Mouse (Mus musculus) cerebellum, adult 8-10 months (tissue): Measurements from ENCODE around the gene Mast1.
"Not testable (repeated sequence)": the region's sequence is repeated elsewhere in the genome, so short reads cannot be mapped to it uniquely, and the experiment has no call there.

Experiments
- DNase-seq: peaks from one replicate; pipeline ENCODE4 v3.0.0; 2022

Mast1 gene

DNA sequence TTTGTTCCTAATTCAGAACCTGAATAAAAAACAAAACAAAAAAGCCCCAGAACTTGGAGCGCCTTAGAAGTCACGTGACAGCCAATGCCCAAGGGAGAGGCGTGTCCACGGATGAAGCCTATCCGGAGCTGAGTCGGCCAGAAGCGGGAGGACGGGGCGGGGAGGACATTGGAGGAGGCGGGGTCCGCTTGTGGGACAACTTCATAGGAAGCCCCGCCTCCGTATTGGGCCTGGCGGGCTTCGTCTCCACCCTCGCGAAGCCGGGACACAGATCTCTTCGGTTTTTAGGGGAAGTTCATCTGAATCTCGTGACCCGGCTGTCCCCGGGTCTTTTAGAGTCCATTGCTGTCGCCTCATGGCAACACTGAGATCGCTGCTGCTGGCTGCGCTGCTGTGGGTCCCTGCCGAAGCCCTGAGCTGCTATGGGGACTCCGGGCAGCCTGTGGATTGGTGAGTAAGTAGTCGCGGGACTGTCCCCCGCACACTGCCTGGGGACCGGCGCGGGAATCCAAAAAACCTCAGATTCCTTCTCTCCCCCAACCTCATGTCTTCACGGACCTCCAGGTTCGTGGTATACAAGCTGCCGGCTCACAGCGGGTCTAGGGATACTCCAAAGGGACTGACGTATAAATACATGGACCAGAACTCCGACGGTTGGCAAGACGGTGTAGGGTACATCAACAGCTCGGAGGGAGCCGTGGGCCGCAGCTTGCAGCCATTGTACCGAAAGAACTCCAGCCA lies 28.6 kb downstream of the Mast1 start, which contains the start of gene Dnase2a:
Gene Dnase2a, plus strand, starts transcription at position 140 of the 741 bp plus-strand sequence.
- DNase-seq, result peak; percentile 77

DNA sequence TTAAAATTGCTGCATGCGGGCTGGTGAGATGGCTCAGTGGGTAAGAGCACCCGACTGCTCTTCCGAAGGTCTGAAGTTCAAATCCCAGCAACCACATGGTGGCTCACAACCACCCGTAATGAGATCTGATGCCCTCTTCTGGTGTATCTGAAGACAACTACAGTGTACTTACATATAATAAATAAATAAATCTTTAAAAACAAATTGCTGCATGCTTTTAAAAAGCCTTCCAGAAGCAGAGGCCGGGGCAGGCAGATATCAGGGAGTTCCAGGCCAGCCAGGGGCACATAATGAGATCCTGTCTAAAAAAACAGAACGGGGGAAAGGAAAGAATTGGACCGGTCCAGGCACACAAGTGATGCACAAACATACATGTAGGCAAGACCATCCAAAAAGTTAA lies 29.2 kb downstream of the Mast1 start:
- not testable (repeated sequence) for DNase-seq

DNA sequence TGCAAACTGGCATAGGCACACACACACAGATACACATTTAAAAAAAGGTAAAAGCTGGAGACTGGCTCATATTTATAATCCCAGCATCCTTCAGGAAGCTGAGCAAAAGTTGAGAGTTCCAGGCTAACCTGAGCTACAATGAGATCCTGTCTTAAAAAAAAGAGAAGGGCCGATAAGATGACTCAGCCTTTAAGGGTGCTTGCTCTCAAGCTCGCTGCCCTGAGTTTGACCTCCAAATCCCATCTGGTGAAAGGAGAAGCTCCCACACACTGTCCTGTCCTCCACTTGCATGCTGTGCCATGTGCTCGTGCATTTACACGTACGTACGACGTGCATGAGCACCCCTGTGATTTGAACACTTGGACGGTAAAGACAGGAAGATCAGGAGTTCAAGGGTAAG lies 29.7 kb downstream of the Mast1 start:
- DNase-seq, result no peak

DNA sequence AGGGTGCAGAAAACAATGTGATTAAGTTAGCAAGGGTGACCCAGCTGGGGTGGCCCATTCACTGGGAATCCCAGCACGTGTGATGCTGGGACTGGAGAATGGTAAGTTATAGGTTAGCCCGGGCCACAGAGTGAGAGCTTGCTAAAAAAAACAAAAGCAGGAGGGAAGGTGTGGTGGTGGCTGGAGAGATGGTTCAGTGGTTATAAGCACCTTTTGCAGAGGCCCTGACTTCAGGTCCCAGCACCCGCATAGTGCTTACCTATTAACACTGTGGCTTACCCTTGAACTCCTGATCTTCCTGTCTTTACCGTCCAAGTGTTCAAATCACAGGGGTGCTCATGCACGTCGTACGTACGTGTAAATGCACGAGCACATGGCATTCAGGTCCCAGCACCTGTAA lies 30.1 kb downstream of the Mast1 start:
- DNase-seq, result no peak

DNA sequence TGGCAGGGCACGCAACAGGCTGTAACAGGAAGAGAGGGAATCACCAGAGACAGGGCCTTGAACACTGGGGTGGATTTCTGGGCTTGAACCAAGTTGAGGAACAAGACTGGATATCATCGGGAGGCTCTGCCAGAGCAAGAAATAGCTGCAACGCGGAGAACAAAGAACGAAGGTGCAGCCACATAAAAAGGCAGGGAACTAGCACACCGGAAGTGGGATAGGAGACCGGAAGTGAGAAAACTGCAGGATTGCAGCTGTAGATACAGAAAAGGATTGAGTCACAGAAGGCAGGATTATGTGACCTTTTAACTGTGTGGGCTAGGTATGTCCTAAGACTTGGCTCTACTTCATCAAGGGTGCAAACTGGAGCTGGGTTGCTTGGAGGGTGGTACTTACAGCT lies 32.8 kb downstream of the Mast1 start:
- DNase-seq, result no peak

DNA sequence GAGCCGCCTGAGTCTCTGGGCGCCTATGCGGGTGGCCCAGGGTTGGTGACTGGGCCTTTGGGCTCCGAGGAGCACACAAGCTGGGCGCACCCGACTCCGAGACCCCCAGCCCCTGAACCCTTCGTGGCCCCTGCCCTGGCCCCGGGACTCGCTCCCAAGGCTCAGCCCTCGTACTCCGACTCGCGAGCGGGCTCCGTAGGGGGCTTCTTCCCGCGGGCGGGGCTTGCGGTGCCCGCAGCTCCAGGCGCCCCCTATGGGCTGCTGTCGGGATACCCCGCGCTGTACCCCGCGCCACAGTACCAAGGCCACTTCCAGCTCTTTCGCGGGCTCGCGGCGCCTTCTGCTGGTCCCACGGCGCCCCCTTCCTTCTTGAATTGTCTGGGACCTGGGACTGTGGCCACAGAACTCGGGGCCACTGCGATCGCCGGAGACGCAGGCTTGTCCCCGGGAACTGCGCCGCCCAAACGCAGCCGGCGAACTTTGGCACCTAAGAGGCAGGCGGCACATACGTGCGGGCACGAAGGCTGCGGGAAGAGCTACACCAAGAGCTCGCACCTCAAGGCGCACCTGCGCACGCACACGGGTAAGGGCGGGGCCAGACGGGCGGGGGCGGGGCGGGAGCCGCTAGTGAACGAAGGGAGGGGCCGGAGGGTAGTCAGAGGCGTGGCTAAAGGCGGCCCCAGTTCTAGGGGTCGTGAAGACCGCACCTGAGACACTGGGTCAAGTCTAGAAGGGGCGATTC lies 34.1 kb downstream of the Mast1 start:
- DNase-seq, result peak; percentile 97

DNA sequence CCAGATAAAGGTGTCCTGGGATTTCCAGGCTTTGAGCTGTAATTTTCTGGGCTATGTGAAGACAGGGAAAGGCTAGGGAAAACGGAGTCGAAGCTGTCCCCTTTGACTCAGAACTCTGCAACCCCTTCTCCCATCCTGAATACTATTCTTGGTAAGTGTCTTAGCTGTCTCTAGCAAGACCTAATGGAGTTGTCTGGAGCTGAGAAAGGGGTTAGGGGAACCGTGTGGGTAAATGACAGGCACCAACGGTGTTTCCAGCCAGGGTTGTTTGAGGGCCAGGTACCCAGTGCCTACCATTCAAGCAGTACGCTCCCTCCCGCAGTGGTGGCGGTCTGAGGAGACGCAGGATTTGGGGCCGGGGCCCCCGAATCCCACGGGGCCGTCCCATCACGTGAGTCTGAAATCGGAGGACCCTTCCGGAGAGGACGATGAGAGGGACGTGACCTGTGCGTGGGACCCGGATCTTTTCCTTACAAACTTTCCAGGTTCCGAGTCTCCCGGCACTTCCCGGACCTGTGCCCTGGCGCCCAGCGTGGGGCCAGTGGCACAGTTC lies 34.7 kb downstream of the Mast1 start:
- DNase-seq, result peak; percentile 48

DNA sequence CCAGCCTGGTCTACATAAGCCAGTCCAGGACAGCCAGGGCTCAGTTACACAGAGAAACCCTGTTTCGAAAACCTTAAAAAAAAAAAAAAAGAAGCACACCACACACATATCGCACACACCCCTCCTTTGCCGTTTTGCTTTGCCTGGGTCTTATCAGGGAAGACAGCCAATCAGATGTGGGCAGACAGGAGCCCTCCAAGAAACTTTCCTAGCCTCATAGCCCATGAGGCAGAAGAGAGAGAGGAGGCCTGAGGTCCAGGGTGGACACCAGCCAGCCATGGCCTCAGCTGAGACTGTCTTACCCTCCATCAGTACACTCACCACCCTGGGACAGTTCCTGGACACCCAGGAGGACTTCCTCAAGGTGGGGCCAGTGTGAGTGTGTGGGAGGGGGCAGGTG lies 35.4 kb downstream of the Mast1 start, which contains the start of gene Klf1:
Gene Klf1, plus strand, starts transcription at position 177 of the 400 bp plus-strand sequence.
- no peak for DNase-seq

DNA sequence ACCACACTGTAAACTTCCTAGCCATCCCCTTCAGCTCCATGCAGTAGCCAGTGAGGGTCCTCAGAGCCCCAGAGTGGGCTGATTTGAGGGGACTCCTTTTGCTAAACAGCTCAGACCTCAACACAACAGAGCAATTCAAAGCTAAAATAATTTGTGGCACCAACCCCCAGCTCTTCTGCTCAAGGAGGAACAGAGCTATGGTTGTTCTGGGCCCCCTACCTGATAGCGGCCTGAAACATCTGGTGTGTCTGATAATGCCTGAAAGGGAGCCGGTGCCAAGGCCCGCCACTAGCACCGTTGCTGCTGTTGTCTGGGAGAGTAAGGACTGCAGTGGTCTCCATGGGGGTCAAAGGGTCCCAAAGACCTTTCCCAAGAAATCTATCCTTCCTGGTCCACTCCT lies 36.1 kb downstream of the Mast1 start:
- DNase-seq, result no peak

DNA sequence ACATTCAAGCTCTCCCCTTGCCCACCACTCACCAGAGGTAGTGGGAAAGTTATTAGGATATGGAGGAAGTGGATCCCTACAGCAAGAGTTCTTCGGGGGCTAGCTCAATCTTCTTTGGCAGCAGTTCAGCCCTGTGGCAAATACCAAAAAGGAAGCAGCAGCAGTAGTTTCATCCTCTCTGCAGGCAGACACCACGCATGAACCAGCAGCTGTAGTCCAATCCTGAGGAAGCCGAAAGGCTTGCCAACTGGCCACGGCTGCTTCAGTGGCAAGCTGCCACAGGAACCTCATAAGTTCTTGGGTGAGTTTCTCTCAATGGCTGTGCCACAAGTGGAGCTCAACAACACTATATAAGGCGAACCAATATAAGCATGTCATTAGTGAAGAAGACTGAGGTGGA lies 41.2 kb downstream of the Mast1 start:
- no peak for DNase-seq

DNA sequence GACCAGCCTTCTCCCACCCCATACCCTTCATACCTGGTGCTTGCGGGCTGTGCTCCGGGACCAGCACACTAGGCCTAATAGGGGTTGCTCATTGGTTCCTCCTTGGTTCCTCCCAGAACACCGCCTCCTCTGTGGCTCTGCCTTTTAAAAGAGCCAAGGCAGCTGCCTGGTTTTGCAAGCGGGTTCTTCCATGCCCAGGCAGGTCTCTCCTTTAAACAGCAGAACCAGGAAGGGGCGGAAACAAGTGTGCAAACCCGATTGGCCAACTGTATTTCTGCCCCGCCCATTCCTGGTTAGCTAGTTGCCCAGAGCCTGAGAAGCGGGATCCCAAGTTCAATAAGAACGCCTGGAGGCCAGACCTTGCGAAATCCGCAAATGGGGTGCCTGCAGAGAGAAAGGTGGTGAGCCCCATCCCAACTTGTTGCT lies 43.4 kb downstream of the Mast1 start, which contains the start of gene Gcdh:
Gene Gcdh, minus strand, starts transcription at position 213 of the 426 bp plus-strand sequence.
- DNase-seq, result peak; percentile 91

DNA sequence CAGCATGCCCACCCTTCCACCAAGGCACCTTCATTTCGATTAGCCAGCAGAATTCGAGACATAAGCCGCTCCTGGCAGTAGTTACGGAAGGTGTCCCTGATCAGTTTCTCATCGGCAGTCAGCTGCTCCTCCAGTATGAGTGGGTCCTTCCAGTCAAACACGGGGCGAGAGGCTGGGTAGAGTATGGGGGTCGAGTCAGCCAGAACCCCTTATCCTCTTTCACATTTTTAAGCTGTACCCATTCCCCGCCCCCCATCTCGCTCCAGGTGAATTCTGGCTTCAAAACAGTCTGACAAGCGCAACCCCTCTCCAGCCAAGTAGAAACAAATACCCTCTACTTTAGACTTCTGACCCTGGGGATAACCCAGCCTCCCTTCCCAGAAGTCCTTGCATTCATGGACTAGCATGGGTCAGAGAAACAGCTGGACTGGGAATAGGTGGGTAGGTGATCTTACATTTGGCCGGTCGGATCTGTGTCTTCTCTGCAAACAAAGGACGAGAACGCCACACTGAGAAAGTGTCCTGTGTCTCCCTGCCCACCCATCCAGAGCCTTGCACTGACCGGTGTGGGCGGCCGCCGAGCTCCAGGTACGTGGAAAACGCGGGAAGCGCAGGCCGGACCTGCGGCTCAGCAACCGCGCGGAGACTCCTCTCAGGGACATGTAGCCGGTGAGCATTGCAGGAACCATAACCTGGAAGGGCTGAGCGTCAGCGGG lies 44.0 kb downstream of the Mast1 start:
- DNase-seq, result no peak

DNA sequence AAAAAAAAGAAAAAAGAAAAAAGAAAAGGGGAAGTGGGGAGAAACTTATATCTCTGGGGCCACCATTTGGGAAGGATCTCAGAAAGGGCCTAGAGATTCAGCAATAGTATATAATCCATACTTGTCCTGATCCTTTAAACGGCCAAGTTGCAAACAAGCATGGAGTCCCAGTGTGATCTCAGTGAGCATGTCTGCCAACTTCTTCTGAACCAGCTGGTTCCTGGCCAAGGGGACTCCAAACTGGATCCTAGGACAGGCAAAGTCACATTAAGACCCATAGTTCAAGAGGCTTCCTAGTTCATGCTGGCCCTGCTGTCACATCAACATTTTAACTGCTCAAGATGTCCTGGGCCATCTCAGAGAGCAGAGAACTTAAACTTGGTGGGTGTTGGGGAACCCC lies 48.0 kb downstream of the Mast1 start:
- no peak for DNase-seq

DNA sequence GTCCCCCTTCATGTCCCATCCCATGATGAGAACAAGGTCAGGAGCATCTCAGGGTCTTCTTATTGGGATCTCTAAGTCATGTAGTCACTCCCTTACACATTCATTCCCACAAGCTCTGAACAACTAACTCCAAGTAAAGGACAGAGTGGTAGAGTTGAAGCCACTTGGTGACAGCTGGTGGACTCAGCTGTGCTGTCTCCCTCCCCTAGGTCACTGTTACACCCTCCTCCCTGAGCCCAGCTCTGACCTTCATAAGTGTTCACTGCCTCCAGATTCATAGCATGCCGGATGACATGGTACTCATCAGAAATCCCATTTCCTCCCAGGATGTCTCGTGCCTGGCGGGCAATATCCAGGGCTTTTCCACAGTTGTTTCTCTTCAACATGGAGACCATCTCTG lies 48.9 kb downstream of the Mast1 start:
- no peak for DNase-seq

DNA sequence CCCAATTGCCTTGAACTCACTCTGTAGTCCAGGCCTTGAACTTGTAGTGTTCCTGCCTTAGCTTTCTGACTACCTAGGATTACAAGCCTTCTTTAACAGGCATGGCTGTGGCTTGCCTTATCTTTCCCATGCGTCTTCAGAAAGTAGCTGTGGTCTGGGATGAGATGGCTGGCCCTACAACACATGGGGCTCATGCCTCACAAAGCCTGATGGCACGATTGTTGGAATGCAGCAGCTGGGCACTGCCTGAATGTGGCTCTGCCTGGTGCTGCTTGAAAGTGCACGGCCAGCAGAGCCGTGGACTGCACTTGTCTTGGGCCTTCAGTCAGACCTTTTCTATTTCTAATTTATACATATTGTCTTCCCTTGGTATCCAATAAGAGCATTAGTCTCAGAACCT lies 52.4 kb downstream of the Mast1 start:
- DNase-seq, result no peak

DNA sequence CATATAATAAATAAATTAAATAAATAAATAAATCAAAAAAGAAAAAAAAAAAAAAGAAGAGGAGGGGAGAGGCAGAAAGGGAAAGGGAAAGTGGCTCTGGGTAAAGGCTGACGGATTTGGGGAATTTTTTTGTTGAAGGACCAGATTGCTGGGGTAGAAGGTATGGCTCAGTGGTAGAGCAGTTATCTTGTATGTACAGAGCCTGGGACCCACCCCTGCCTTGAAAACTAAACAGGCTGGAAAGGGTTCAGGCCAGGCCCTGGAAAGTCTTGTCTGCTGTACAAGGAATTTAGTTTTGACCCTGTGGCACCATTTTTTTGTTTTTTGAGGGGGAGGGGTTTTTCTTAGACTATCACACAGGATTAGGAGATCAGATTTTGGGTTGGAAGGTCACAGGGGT lies 58.2 kb downstream of the Mast1 start:
- DNase-seq, result no peak

DNA sequence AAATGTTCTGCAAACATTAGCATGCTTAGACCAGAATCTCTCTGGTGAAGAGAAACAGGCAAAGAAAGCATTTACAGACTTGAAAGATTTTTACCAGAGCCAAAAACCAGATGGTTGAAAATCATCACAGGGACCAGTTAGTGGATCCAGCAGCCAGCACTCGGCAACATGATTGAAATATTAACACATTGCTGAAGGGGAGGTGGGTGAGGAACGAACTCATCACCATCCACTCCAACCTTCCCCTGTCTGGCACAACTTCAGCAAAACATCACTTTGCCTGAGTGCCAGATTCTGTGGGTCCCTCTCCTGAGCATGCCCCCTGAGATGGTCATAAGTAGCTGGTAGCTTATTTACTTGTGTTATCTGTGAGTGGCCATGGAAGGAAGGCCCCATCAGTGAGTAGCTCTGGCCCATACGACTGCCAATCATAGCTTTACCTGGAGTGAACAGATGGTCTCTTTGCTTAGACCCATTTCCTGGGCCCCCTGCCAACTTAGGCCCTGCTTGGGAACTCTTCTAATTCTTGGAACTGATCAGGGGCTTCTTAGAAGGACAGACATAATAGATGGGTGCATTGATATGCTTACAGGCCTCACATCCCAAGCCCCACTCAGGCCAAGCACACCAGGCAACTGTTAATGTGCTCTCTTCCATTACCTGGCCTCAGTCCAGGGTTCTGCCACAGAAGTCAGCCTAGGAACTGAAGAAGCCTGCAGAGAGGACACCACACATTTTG lies 59.7 kb downstream of the Mast1 start:
- peak; percentile 75 for DNase-seq

DNA sequence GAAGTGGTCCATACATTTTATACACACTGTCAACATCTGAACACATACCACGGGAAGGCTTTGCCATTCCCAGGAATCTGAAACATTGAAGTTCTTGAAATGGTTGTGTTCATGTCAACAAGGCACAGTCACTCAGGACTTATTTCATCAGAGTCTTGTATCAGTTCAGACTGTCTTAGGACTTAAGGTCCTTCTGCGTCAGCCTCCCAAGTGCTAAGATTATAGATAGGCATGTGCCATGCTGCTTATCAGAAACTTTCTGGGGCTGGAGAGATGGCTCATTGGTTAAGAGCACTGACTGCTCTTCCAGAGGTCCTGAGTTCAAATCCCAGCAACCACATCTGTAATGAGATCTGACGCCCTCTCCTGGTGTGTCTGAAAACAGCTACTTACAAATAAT lies 62.8 kb downstream of the Mast1 start:
- DNase-seq, result no peak

DNA sequence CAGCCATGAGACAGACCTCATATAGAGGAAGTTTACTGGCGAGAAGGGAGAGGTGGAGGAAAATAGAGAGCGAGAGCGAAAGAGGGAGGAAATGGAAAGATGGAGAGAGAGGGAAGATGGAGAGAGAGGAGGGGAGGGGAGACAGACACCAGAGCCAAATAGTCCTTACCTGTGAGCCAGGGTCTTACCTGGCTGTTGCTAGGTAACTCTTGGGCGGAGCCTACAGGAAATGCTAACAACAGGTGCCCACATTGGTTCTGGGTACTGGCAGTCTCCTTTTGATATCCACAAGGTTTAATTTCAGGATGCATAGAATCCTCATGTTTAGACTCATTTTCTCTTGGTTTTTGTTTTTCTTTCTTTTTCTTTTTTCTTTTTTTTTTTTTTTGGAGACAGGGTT lies 64.1 kb downstream of the Mast1 start:
- no peak for DNase-seq

DNA sequence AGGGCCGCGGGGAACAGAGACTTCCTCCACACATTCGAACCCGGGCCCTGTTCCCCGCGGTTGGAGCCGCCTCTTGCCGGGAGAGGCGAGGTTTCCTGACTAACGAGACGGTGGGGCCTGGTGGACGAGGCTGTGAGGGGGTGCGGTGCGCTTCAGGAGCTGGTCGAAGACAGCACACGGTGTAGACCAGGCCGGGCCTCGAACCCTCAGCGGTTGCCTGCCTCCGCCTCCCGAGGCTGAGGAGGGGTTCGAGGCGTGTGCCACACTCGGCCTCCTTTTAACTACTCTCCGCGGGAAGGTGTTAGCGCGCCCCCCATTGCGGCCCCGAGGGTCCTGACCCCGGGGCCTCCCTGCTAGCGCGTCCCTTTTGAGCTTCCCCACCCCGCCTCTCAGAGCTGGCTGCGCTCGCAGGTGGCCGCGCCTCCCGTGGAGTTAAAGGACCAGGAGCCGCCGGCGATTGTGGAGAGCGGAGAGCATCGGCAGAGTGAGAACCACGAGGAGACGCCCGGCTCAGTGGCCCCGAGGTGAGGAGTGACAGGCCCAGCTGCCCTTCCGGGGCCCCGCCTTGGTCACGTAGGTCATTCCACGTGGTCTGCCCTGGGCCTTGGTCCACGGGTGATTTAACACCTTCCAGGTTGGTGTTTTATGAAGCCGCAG lies 64.7 kb downstream of the Mast1 start:
- DNase-seq, result no peak

DNA sequence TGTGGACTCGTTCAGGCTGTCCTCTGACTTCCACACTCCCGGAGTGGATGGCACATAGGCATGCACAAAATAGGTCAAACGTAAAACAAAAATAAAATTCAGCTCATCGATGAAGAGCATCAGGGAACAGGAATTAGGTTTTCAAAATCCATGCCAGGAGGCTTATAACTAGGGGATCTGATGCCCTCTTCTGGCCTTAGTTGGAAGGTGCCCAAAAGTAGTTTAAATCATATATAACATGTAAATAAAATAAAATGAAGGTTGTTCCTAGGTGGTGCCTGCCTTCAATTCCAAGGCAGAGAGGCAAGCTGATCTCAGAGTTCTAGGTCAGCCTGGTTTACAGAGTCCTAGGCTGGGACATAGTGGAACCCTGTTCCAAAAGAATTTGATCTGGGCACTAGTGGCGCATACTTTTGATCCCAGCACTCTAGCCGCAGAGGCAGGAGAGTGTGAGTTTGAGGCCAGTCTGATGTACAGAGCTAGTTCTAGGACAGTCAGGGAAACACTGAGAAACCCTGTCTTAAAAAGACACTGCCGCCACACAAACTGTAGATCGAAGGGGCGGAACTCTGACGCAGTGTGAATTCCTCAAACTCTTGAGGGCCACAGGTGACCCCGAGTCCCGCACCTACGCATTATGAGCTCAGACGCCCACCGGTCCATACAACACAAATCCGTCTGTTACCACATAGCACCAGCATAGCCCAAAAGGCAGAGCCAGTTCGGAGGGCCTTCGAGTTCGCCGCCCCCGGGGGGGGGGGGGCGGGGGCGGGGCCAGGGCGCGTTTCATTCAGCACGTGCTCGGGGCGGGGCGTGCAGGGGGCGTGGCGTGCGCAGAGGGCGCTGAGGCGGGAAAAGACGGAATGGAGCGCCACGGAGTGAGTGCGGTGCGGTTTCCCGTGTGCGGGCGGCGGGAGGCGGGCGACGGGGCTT lies 65.5 kb downstream of the Mast1 start, which contains the start of gene Syce2:
Gene Syce2, plus strand, starts transcription at position 736 of the 933 bp plus-strand sequence.
- DNase-seq, result peak; percentile 53
